Mouse (Mus musculus) testis, adult 2 months (tissue): Measurements from ENCODE around the gene Cxcr5.

Source experiments
- CTCF ChIP-seq: fragments of 200-500 bp; IDR thresholded peaks from 2 replicates; pipeline ENCODE4 v1.5.1; 2012; ENCODE audit warnings: low read depth, mild to moderate bottlenecking, inconsistent platforms, low read length, moderate library complexity; ENCODE audit not compliant: control insufficient read depth, insufficient read depth, insufficient replicate concordance
- POLR2A ChIP-seq: fragments of 200-500 bp; IDR thresholded peaks from 2 replicates; pipeline ENCODE4 v1.6.1; 2012; ENCODE audit warnings: low read depth, mild to moderate bottlenecking, inconsistent platforms, low read length, moderate library complexity; ENCODE audit not compliant: control insufficient read depth

- TF ChIP-seq CTCF, result no peak
- TF ChIP-seq POLR2A, result no peak
Measured at GRCm38 (mm10) chr9:44610371-44610770, 48.7 kb upstream of the Cxcr5 start.
